Mouse (Mus musculus) MEL (cell line): ENCODE data around the gene Phf23.

ENCODE experiments used
- MXI1 ChIP-seq: IDR thresholded peaks from 2 replicates; pipeline ENCODE4 v1.6.1; 2011; ENCODE audit warnings: mild to moderate bottlenecking, low read depth, low read length, improper control_type of control experiment
- TBP ChIP-seq: IDR thresholded peaks from 2 replicates; pipeline ENCODE4 v1.8.0; 2011; ENCODE audit warnings: low read depth, low read length, improper control_type of control experiment

DNA sequence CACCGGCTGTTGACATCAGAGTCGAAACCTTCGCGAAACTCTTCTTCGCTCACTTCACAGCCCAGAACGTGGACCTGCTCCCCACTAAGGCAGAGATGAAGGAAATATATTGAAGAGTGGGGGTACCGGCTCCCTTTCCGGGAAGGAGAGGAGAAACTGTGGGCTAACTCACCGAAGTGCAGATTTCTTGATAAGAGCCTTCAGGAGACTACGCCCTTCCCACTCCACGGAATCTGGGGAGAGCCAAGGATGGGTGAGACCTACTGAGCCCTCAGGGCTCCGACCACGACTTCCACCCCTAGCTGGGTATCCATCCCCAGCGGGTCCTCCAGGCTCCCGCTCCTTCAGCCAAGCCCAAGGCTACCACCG, 15.8 kb upstream of the Phf23 start:
- TF ChIP-seq MXI1: no peak
- TF ChIP-seq TBP: no peak
